Mouse (Mus musculus) myocyte (in vitro differentiated cells): ENCODE measurements at regions not wholly inside any gene's neighbourhood (a gene's known extent, or its start where the extent isn't known, plus 50 kb on each side); places are given as distances from the start of the nearest gene placed in this dataset.

Experiments used
- POLR2A ChIP-seq: IDR thresholded peaks from one replicate; pipeline ENCODE4 v1.6.1; 2011; ENCODE audit warnings: low read depth, mild to moderate bottlenecking, control low read depth, moderate library complexity; ENCODE audit not compliant: insufficient read length
- SRF ChIP-seq: IDR thresholded peaks from one replicate; pipeline ENCODE4 v1.6.1; 2011; ENCODE audit warnings: low read depth; ENCODE audit not compliant: control insufficient read depth, insufficient read length

GRCm38 (mm10) chr8:33985430-33985977, 126.0 kb downstream of the Gm10131 start:
- TF ChIP-seq POLR2A (no peak), SRF (no peak)
